Mouse (Mus musculus): ENCODE measurements around the gene Plxnb3. TPM values are rescaled to one million over a fixed set of nuclear protein-coding genes. Genes with fewer than 3 reads are reported as not detected.
"Not testable (repeated sequence)": the region's sequence is repeated elsewhere in the genome, so short reads cannot be mapped to it uniquely, and the experiment has no call there.

Plxnb3 gene
- 0.88 and 1.6 TPM in 2 replicates for polyA plus RNA-seq (2012; rRNA removed)

DNA sequence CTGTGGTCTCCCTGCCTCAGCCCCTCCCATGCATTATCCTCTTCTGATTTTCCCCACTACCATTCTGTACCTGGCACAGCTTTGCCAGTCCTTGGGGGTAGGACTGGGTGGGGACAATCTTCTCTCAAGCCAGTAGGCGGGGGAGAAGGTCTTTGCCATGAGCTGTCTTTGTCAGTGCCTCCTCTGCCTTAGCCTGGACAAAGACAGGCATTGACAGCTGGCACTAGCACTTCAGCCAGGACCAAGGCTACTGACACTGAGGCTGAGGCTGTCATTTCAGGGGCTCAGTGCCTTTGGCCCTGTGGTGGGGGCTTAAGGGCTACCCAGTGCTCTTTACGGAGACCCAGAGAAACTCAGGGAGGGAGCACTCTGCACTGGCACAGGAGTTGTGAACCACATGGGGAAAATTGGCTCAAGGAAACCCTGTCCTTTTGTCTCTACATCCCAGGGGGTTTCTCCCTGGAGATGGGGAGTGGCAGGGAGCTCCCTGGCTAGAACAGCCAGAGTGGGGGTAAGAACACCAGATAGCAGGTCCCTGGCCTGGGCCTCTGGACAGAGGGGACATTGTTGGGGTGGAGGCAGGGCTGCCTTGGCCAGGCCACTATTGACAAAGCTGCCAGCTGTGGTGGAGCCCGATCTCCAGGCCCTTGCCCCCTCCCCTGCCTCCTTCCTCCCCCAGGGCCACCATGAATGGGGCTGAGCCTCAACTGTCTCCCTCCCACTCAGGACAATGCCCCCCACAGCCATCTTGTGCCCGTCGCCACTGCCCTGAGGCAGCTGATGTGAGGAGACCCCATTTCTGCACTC, at the start of gene Plxnb3:
Plxnb3 (plus strand) TSS at position 757 of the 807 bp plus-strand sequence.
- no peak for DNase-seq (ENCODE audit: low read depth)

GRCm38 (mm10) chrX:73715476-73716108, 41.3 kb upstream of the Plxnb3 start:
- no peak for DNase-seq (ENCODE audit: low read depth)

GRCm38 (mm10) chrX:73716109-73716661, 40.7 kb upstream of the Plxnb3 start, which contains the start of the genes Bcap31 and Abcd1:
Bcap31 (minus strand) TSS chrX:73716175.
Abcd1 (plus strand) TSS chrX:73716597.
- DNase-seq (ENCODE audit: low read depth), result no peak

- no peak for DNase-seq (ENCODE audit: low read depth)
These were observed 40.0 kb upstream of the Plxnb3 start for GRCm38 (mm10) chrX:73716709-73717545.

- DNase-seq (ENCODE audit: low read depth), result no peak
These were observed 39.2 kb upstream of the Plxnb3 start for GRCm38 (mm10) chrX:73717667-73718066.

DNA sequence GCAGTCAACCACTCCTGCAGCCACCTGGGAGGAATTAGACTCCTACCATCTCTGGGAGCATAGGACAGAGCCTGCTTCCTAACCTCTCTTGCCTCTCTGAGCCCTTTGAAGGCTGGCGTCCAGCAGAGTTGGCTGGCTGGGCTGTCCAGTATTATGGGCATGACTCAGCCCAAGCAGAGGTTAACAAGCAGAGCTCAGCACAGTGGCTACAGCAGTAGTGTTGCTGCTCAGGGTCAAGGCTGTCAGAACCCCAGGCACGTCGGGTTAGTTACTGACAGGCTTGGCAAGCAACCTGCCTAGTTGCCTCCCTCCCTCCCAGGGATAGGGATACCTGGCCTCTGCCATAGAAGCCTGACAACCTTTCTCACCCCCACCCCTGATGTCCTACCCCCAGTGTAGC, 38.6 kb upstream of the Plxnb3 start:
- no peak for DNase-seq (ENCODE audit: low read depth)

DNA sequence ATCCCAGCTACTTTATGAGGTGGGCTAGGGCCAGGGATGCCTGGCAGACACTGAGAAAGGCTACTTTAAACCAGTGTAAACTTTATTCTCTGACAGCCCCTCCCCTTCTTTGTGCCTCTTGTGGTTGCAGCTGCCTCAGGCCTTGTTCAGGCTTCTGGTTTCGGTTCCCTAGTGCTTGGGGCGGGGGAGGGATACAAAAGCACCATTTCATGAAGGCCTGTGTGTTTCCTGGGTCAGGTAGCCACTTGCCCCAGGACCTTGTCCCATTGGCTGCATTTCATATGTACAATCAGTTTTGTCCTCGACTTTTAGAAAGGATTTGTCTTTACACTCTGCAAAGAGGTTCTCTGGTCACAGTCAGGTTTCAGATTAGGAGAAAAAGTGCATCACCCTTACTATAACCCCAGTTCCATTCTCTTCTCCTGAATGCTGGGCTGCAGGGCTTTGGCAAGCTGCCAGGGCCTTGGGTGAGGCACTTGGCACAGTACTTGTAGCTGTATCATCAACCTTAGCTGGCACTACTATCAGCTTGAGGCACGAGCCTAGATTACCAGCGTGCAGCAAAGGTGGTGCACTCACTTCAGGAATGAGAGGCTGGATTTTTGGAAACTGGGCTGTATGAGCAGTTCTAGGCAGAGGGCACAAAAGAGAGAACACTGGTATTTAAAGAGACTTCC, 38.1 kb upstream of the Plxnb3 start:
- DNase-seq (ENCODE audit: low read depth), result no peak

- no peak for DNase-seq (ENCODE audit: low read depth)
These were observed 26.0 kb upstream of the Plxnb3 start for GRCm38 (mm10) chrX:73730908-73731307.

DNA sequence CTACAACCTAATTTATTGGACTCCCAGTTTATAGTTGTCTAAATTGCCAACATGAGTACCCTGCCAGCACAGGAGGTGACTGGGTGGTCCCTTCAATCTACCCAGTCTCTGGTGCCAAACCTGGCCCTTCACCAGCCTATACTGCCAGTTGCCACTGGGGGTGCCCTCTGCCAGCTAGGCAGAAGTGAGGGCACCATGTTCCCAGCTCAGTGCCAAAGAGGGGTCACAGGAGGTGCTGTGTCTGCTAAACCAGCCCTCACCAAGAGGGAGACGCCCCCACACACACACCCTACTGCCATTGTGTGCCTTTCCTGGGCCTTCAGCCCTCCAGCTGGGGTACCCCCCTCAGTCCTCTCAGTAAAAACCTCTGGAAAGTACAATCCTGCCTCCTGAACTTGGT, 18.7 kb upstream of the Plxnb3 start:
- DNase-seq (ENCODE audit: low read depth), result no peak

DNA sequence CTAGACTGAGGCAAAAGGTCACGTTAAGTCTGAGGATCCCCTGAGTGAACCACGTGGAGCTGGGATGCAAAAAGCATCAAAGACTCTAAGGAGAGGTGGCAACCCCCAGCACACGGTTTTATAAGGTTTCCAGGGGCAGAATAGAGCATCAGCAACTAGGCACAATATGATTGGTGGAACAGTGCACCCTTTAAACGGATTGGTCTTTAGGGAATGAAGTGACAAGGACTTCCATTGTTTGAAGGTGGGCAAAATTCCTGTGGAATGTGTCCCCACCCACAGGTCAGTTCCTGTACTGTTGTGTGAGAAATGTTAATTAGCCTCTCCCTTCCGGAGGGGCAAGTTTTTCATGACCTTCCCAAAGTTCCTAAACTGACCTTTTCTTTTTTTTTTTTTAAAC, 17.7 kb upstream of the Plxnb3 start:
- no peak for DNase-seq (ENCODE audit: low read depth)

DNA sequence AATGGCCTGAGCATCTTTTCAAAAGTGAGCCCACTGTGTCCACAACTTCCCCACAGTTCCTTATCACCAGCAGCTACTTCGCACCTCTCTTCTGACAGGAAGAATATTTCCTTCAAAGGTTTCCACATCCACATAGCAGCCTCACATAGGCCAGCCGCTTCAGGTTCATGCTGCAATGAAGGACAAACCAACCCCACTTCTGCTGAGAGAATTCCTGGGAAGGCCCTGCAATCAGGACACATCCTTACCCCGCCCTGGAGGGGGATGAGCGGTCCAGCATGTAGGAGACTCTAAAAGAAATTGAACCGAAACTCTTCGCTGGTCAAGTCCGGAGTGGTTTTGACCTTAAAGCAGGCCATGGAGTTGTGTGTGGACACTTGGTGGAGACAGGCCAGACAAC, 17.0 kb upstream of the Plxnb3 start:
- DNase-seq (ENCODE audit: low read depth), result not testable (repeated sequence)

DNA sequence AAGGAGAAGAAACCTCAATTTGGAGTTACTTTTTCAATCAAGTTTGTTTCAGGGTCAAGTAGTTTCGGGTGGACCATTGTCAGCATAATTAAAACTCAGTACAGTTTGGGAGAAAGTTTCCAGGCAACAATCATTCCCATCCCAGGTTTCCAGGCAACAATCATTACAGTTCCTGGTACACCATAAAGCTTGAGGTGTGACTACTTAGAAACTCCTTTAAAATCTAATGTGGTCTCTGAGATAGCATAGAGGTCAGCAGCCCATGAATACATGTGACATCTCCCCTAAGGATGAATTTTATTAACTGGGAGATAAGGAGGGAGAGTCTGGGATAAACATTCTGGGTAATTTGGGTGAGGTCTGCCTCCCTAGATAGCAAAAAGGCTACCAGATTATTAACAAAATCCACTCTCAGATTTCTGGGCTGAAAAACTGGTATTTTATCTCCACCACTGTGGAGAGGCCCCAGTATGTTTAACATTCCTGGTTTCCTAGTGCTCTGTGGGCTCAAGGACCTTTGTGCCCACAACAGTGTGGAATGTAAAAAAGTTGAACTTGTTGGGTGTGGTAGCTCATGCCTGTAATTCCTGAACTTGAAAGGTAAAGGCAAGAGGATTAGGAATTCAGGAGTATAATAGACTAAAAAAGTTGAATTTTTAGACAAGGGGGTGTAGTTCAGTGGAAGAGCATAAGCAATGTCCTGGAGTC, 12.0 kb upstream of the Plxnb3 start:
- no peak for DNase-seq (ENCODE audit: low read depth)

DNA sequence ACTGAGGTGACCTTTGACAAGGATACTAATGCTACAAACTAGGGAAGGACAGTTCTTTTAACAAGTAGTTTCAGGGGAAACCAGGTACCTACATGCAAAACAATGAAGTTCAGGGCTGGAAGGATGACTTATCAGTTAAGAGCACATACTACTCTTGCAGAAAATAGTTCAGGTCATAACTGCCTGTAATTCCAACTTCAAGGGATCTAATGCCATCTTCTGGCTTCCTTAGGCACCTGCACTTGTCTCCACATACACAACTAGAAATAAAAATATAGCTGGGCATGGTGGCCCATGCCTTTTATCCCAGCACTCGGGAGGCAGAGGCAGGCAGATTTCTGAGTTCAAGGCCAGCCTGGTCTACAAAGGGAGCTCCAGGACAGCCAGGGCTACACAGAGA, 7.9 kb upstream of the Plxnb3 start:
- no peak for DNase-seq (ENCODE audit: low read depth)

DNA sequence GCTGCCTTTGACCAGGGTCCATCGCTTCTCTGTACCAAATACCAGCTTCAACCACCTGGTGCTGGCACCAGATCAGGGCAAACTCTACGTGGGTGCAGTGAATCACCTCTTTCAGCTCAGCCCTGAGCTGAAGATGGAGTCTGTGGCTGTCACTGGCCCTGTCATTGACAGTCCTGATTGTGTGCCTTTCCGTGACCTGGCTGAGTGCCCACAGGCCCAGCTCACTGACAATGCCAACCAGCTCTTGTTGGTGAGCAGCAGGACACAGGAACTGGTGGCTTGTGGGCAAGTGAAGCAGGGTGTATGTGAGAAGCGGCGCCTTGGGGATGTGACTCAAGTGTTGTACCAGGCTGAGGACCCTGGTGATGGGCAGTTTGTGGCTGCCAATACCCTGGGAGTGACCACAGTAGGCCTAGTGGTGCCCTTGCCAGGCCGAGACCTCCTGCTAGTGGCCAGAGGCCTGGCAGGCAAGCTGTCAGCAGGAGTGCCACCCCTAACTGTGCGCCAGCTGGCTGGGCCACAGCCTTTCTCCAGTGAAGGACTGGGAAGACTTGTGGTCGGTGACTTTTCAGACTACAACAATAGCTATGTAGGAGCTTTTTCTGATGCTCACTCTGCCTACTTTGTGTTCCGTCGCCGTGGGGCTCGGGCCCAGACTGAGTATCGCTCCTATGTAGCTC, 1.9 kb downstream of the Plxnb3 start:
- no peak for DNase-seq (ENCODE audit: low read depth)

GRCm38 (mm10) chrX:73765311-73765710, 8.4 kb downstream of the Plxnb3 start:
- no peak for DNase-seq (ENCODE audit: low read depth)

- DNase-seq (ENCODE audit: low read depth), result no peak
These were observed 10.4 kb downstream of the Plxnb3 start for GRCm38 (mm10) chrX:73767267-73767666.

GRCm38 (mm10) chrX:73774168-73774760, 17.4 kb downstream of the Plxnb3 start, which contains the start of gene Srpk3:
Srpk3 (plus strand) TSS chrX:73774405.
- DNase-seq (ENCODE audit: low read depth), result no peak

DNA sequence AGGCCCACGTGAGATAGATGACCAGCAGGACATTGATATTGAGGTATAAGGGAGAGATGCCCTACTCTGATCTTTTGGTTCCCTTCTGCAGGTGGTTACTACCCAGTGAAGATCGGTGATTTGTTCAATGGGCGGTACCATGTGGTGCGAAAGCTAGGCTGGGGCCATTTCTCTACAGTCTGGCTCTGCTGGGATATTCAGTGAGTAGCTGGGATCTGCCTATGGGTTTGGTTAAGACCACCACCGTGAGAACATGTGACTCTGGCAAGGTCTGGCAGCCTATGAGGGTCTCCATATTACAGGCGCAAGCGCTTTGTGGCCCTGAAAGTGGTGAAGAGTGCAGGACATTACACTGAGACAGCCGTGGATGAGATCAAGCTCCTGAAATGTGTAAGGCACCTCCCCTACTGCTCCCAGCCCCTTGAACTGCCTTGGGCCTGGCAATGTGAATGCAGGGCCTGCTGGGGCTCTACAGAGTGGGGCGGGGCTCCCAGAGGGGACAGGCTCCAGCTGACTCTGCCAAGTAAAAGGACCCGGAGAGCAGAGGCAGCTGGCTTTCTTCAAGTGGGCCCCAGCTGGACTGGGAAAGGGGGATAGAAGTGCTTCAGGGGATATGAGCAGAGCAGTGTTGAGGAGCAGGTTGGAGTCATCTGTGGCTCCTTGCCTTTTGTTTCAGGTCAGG, 18.1 kb downstream of the Plxnb3 start:
- DNase-seq (ENCODE audit: low read depth), result no peak

GRCm38 (mm10) chrX:73782227-73782626, 25.3 kb downstream of the Plxnb3 start:
- no peak for DNase-seq (ENCODE audit: low read depth)
